Mouse (Mus musculus) megakaryocyte, embryonic 14.5 days (primary cell): ENCODE results near the gene Dido1.

Experiments
- FLI1 ChIP-seq: IDR thresholded peaks from 2 replicates; pipeline ENCODE4 v1.6.1; 2012; ENCODE audit warnings: low read length, inconsistent platforms, mixed read lengths
- GATA1 ChIP-seq: IDR thresholded peaks from 3 replicates; pipeline ENCODE4 v1.6.1; 2012; ENCODE audit warnings: mixed read lengths, low read length, inconsistent platforms, borderline replicate concordance

GRCm38 (mm10) chr2:180723865-180724264, 14.1 kb upstream of the Dido1 start:
- TF ChIP-seq GATA1 (no peak), FLI1 (no peak)
